Mouse (Mus musculus) CD4-positive, CD25-positive, alpha-beta regulatory T cell, adult 2 months (primary cell): ENCODE data around the gene Tmem196.
A peak's percentile ranks its signal among the peaks of the same experiment; 100 is the strongest.

Experiments
- DNase-seq: peaks from one replicate; pipeline ENCODE4 v3.0.0-alpha.2; 2012; ENCODE audit warnings: low read depth, low spot score

The Tmem196 gene

GRCm38 (mm10) chr12:119945589-119946310 lies at the start of gene Tmem196:
Gene Tmem196, plus strand, starts transcription at chr12:119945822.
- DNase-seq: no peak

DNA sequence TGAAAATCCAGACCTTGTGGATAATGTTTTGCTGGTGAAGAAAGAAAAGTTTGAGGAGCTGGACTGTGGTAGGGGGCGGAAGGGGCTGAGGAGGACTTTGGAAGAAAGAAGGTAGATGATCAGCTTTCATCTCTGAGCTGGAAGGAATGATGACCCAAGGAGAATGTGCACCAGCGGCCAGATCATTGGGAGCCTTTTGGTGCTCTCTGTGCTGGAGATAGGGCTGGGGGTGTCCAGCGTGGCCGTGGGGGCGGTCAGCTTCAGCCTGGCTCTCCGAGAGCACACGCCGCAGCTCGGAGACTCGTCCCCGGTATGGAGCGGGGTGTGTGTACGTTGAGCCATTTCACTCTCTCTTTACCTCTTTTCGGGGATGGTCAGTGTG lies 680 bp downstream of the Tmem196 start:
- no peak for DNase-seq

GRCm38 (mm10) chr12:119957041-119957440 lies 11.4 kb downstream of the Tmem196 start:
- no peak for DNase-seq

- DNase-seq: no peak
Observed at GRCm38 (mm10) chr12:119960730-119961129, 15.1 kb downstream of the Tmem196 start.

DNA sequence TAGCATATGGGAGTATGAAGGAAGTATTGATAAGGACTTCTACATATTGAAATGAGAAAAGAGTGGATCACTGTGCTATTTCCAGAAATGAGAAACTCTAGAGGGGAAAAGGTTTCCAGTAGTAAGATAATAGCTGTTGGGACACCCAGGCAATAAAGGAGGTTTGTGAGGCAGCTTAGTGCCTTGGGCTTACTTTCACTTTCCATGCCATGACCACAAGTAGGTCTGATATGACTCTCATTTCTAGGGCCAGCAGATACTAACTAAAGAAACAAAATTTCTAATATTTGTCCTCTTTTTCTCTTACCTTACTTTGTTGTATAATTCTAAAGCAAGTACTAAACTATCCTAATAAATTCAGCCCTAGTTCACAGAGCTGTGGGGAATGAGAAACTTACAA lies 19.8 kb downstream of the Tmem196 start:
- no peak for DNase-seq

- no peak for DNase-seq
Observed at GRCm38 (mm10) chr12:119970068-119970467, 24.4 kb downstream of the Tmem196 start.

DNA sequence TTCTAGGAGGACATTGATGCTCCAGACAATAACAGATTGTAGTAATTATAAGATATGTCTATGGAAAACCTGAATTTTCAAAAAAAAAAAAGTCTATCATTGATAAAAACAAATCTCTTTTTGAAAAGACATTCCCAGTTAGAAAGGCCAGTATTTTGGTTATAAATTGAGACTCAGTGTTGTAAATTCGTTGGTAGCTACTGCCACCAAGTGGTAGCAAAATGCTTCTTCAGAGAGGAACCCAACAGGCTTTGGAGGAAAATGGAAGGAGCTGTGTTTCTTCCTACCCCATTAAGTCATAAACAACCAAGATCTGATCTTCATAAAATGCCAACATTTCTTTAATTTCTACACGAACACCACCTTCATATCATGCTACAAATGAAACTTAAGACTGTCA lies 36.1 kb downstream of the Tmem196 start:
- peak; percentile 59 for DNase-seq

GRCm38 (mm10) chr12:119998267-119998666 lies 52.6 kb downstream of the Tmem196 start:
- DNase-seq: no peak

GRCm38 (mm10) chr12:120004280-120004679 lies 58.7 kb downstream of the Tmem196 start:
- DNase-seq: no peak

- no peak for DNase-seq
Observed at GRCm38 (mm10) chr12:120014768-120015167, 69.1 kb downstream of the Tmem196 start.

DNA sequence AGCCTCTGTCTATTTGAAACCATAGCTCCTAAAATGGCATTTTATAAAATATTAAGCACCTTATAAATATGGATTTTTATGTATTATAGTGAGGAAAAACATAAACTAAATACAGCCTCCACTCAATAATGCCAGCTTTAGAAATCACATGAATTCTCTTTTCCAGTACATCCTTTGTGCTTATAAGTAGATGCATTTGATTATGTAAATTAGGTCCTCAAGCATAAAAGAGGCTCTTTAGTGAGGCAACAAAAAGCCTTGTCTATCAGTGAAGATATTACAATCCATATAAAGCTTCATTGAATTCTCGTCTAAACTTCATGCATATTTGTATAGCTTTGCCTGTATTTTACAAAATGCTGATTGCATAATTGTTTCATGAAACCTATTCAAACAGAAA lies 69.6 kb downstream of the Tmem196 start:
- DNase-seq: no peak

- peak; percentile 79 for DNase-seq
Observed at GRCm38 (mm10) chr12:120028089-120028959, 82.7 kb downstream of the Tmem196 start.
